Mouse (Mus musculus) megakaryocyte, embryonic 14.5 days (primary cell): ENCODE data around the gene Slc2a12.

ENCODE experiments used
- FLI1 ChIP-seq: IDR thresholded peaks from 2 replicates; pipeline ENCODE4 v1.6.1; 2012; ENCODE audit warnings: low read length, inconsistent platforms, mixed read lengths
- GATA1 ChIP-seq: IDR thresholded peaks from 3 replicates; pipeline ENCODE4 v1.6.1; 2012; ENCODE audit warnings: mixed read lengths, low read length, inconsistent platforms, borderline replicate concordance

DNA sequence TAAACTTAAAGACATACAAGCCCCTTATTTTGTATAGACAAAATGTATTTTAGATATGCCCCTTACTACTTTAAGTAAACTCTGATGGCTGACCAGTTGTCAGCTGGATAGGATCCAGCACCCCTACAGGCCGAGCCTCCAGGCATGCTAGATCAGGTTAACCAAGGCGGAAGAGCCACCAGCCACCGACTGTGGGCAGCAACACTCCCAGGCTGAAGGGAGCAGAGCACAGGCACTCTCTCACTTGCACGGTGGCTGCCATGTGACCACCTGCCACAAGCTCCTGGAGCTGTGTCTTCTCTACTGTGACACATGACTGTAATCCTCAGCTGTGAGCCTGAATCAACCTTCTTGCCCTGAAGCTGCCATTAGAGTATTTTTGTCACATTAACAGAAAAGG lies 73.7 kb downstream of the Slc2a12 start:
- TF ChIP-seq GATA1 (no peak), FLI1 (no peak)
